Mouse (Mus musculus) C2C12 (cell line): Measurements from ENCODE around the gene Mgat5b.

ENCODE experiments used
- CEBPB ChIP-seq: IDR thresholded peaks from one replicate; pipeline ENCODE4 v1.6.1; 2011; ENCODE audit warnings: low read depth, mild to moderate bottlenecking, control low read depth, moderate library complexity
- CTCF ChIP-seq: IDR thresholded peaks from one replicate; pipeline ENCODE4 v1.5.1; 2011; ENCODE audit not compliant: control insufficient read depth, insufficient read depth, insufficient read length
- FOSL1 ChIP-seq: IDR thresholded peaks from one replicate; pipeline ENCODE4 v1.8.0; 2011; ENCODE audit warnings: mild to moderate bottlenecking, low read length; ENCODE audit not compliant: poor library complexity, insufficient read depth, severe bottlenecking
- MYOG ChIP-seq: IDR thresholded peaks from one replicate; pipeline ENCODE4 v1.6.1; 2011; ENCODE audit not compliant: control insufficient read depth, insufficient read length; ENCODE audit errors: extremely low read depth
- USF1 ChIP-seq: IDR thresholded peaks from one replicate; pipeline ENCODE4 v1.6.1; 2011; ENCODE audit warnings: low read depth, mild to moderate bottlenecking, control low read depth, moderate library complexity

DNA sequence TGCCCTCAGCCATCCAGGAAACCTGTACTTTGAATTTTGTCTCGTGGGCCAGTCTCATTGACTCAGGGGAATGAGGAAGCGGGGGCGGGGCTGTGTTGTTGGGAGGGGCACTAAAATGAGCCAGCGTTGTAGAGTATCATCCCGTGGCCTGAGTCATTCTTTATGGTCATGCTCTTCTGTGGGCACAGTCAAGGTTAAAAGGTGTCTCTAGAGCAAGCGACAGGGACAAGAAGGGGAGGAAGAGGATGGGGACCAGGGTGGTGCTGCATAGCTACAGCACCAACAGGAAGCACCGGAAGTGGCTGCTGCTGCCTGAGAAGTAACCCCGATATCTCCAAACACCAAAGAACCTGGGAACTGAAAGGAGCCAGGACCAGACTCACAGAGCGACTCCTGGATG is 31.2 kb downstream of the Mgat5b start:
- no peak for TF ChIP-seq CTCF
- no peak for TF ChIP-seq CEBPB
- TF ChIP-seq USF1, result no peak
- TF ChIP-seq MYOG, result no peak
- no peak for TF ChIP-seq FOSL1
